Mouse (Mus musculus): Measurements from ENCODE around the gene Hdac2. TPM values are rescaled to one million over a fixed set of nuclear protein-coding genes. Genes with fewer than 3 reads are reported as not detected.
A peak's percentile ranks its signal among the peaks of the same experiment; 100 is the strongest.

The Hdac2 gene
- polyA plus RNA-seq, 1 experiment: 11.4 TPM

GRCm38 (mm10) chr10:37016200-37016599, 41.9 kb downstream of the Hdac2 start:
- WGBS: 60% methylated on average over 2 of the region's 2 CpGs
- Histone ChIP-seq H3K27ac (ENCODE audit: insufficient read depth, low read depth, low read length) (no peak overlapping the region), H3K4me3 (ENCODE audit: insufficient read depth, low read depth, low read length) (no peak overlapping the region), H3K27me3 (replicated peaks; ENCODE audit: control insufficient read depth, insufficient read depth, low read length) (no peaks in the 10 kb centered on the region), H3K4me1 (ENCODE audit: control insufficient read depth, insufficient read depth, low read length) (no peaks in the 10 kb centered on the region), H3K36me3 (ENCODE audit: control insufficient read depth, insufficient read depth, low read length) (no peaks in the 10 kb centered on the region)
- TF ChIP-seq POLR2A (IDR thresholded peaks at IDR 0.05; ENCODE audit: low read depth, low read length) (no peak), CTCF (conservative IDR thresholded peaks at IDR 0.05; ENCODE audit: insufficient read depth, insufficient read length, low read depth, low read length) (no peak)
- DNase-seq: no peak

- WGBS: 65% methylated on average over 1 of the region's 1 CpGs
- no peak for DNase-seq
- TF ChIP-seq CTCF (conservative IDR thresholded peaks at IDR 0.05; ENCODE audit: insufficient read depth, insufficient read length, low read depth, low read length) (no peak), POLR2A (IDR thresholded peaks at IDR 0.05; ENCODE audit: low read depth, low read length) (no peak)
- H3K27me3 ChIP-seq (replicated peaks; ENCODE audit: control insufficient read depth, insufficient read depth, low read length): no peaks in the 10 kb centered on the region
- no peaks in the 10 kb centered on the region for H3K36me3 ChIP-seq (ENCODE audit: control insufficient read depth, insufficient read depth, low read length)
- no peaks in the 10 kb centered on the region for H3K4me1 ChIP-seq (ENCODE audit: control insufficient read depth, insufficient read depth, low read length)
- no peak overlapping the region for H3K4me3 ChIP-seq (ENCODE audit: insufficient read depth, low read depth, low read length)
- no peak overlapping the region for H3K27ac ChIP-seq (ENCODE audit: insufficient read depth, low read depth, low read length)
These were observed 50.0 kb downstream of the Hdac2 start for GRCm38 (mm10) chr10:37024301-37024700.

GRCm38 (mm10) chr10:37028651-37029050, 54.3 kb downstream of the Hdac2 start:
- Histone ChIP-seq H3K36me3 (ENCODE audit: control insufficient read depth, insufficient read depth, low read length) (no peaks in the 10 kb centered on the region), H3K4me3 (ENCODE audit: insufficient read depth, low read depth, low read length) (no peak overlapping the region), H3K27me3 (replicated peaks; ENCODE audit: control insufficient read depth, insufficient read depth, low read length) (no peaks in the 10 kb centered on the region), H3K4me1 (ENCODE audit: control insufficient read depth, insufficient read depth, low read length) (no peaks in the 10 kb centered on the region), H3K27ac (ENCODE audit: insufficient read depth, low read depth, low read length) (no peak overlapping the region)
- DNase-seq: no peak
- TF ChIP-seq POLR2A (IDR thresholded peaks at IDR 0.05; ENCODE audit: low read depth, low read length): no peak
- TF ChIP-seq CTCF (conservative IDR thresholded peaks at IDR 0.05; ENCODE audit: insufficient read depth, insufficient read length, low read depth, low read length): no peak
- 79% methylated on average over 2 of the region's 2 CpGs for WGBS

- Histone ChIP-seq H3K36me3 (ENCODE audit: control insufficient read depth, insufficient read depth, low read length) (no peaks in the 10 kb centered on the region), H3K27me3 (replicated peaks; ENCODE audit: control insufficient read depth, insufficient read depth, low read length) (no peaks in the 10 kb centered on the region), H3K27ac (ENCODE audit: insufficient read depth, low read depth, low read length) (no peak overlapping the region), H3K4me1 (ENCODE audit: control insufficient read depth, insufficient read depth, low read length) (no peaks in the 10 kb centered on the region), H3K4me3 (ENCODE audit: insufficient read depth, low read depth, low read length) (no peak overlapping the region)
- whole genome bisulfite sequencing: 79% methylated on average over 7 of the region's 7 CpGs
- no peak for TF ChIP-seq POLR2A (IDR thresholded peaks at IDR 0.05; ENCODE audit: low read depth, low read length)
- no peak for TF ChIP-seq CTCF (conservative IDR thresholded peaks at IDR 0.05; ENCODE audit: insufficient read depth, insufficient read length, low read depth, low read length)
- DNase-seq: peak; percentile 28
These were observed 60.8 kb downstream of the Hdac2 start for GRCm38 (mm10) chr10:37035090-37035497.

GRCm38 (mm10) chr10:37047661-37048098, 73.3 kb downstream of the Hdac2 start:
- H3K4me1 ChIP-seq (ENCODE audit: control insufficient read depth, insufficient read depth, low read length): no peaks in the 10 kb centered on the region
- H3K27ac ChIP-seq (ENCODE audit: insufficient read depth, low read depth, low read length): no peak overlapping the region
- H3K4me3 ChIP-seq (ENCODE audit: insufficient read depth, low read depth, low read length): no peak overlapping the region
- DNase-seq: peak; percentile 5
- no peak for TF ChIP-seq CTCF (conservative IDR thresholded peaks at IDR 0.05; ENCODE audit: insufficient read depth, insufficient read length, low read depth, low read length)
- no peak for TF ChIP-seq POLR2A (IDR thresholded peaks at IDR 0.05; ENCODE audit: low read depth, low read length)
- H3K27me3 ChIP-seq (replicated peaks; ENCODE audit: control insufficient read depth, insufficient read depth, low read length): no peaks in the 10 kb centered on the region
- 68% methylated on average over 8 of the region's 8 CpGs for WGBS
- H3K36me3 ChIP-seq (ENCODE audit: control insufficient read depth, insufficient read depth, low read length): no peaks in the 10 kb centered on the region

Other genes with a start within 250 kb of the Hdac2 start
- gene Marcks, start 164.4 kb downstream of the Hdac2 start, polyA plus RNA-seq (2012; rRNA removed): 14.4 and 15.3 TPM in 2 replicates

Measured in kidney, adult 2 months (tissue).